Mouse (Mus musculus): ENCODE measurements around the gene Irf2bp2.

The Irf2bp2 gene

DNA sequence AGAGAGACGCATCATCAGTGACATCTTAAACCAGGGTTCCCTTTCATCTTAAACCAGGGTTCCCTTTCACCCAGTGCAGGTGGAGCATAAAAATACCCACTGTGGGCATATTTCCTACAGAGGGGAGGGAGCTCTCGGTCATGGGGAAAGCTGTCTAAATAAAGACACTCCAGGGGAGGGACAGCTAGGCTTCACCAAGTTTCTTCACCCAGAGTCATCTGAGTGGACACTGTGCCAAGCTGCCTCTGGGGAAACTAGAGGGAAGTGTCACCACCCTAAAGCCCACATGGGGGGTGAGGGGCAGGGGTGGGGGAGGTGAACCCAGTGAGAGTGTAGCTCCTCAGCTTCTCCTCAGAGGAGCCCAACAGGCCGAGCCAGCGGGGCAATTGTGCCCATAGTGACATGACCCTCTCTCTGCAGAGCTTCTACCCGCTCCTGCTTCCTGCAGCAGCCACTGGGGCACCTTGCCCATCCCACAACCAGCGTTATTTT is 27.8 kb downstream of the Irf2bp2 start:
- DNase-seq = no peak

DNA sequence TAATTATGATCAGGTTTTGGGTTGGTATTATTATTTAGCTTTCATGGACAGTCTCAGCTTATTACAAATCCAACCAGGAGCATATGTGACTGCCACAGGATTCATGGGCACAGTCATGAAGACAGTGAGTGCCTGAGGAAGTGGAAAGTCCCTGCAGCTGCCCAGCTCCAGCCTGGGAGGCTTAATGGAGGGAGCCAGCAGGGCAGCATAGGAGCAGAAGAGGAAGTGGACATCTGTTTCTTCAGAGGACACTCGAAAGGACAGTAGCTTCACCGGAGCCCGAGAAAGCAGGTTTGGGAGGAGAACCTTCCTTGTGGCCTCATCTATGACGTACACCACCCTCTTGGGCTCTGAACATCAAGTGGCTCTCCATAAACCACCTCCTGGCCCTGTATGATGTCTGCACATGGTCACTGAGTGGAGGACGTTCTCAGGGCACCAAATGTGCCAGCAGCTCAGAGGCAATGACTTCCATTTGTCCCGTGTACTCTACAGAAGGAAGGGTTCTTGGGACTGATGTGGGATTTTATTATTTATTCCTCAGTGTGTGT is 28.5 kb downstream of the Irf2bp2 start:
- no peak for DNase-seq

DNA sequence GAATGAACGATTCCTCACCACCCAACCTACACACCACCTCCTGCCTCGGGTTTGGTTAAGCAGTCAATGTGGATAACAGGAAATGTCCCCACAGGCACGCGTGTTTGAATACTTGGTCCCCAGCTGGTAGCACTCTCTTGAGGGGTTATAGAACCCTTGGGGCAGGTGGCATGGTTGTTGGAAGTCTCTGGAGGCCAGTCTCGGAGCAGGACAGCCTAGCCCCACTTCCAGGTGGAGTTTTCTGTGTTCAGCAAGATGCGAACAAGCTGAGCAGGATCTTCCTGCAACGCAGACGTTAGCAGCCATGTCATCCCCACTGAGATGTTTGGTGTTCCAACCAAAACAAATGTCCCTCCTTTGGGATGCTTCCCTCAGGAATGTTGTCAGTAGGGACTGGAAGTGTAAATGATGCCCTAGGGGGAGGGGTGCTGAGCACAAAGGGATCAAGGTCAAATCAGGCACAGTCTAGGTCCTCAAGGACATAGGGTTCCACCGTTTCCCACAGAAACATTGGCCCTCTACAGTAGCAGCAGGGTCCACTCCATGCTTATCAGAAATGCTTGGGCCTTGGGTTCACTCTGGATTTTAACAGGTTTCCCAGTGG is 29.1 kb downstream of the Irf2bp2 start:
- no peak for DNase-seq

DNA sequence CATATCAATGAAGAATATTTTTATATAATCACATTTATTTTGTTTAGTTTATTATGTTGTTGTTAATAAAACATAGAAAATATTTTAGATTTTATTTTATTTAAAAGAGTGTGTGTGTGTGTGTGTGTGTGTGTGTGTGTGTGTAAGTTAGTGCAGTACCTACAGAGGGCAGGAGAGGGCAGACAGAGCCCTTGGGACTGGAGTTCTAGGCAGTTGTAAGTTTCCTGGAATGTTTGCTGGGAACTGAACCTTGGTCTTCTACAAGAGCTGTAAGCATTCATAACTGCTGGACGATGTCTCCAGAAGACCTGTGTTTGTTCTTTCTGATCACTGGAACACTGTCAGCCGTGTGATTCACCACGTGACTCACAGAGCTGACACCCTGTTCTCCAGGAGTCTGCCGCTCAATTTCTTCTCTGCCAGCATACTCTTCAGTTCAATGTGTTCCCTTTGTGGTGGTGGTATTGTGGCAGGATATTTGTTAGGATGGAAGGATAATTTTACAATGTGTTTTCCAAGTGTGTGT is 32.4 kb downstream of the Irf2bp2 start:
- DNase-seq = no peak

DNA sequence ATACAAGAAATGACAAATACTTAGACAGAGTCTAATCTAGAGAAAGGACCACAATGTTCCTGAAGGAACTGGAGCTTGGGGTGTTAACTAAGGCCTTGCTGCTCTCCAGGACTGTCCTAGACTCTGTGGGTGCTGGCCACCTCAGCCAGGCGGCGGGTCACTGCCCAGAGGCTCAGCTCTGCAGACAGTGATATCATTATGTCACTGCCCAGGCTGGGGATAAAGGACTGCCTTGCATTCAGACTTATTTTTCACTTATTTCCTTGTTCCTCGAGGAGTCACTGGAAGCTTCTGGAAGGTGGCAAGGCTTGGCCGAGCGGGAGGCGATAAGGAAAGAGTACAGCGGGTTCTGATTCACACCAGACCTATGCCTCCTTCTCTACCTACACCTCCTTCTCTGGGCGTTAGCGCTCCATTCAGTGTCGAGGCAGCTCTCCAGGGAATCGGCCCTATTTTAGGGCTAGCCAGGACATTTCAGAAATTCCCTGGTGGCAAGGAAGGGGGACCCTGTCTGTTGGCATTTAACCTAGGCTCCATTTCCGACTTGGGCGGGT is 35.3 kb downstream of the Irf2bp2 start:
- DNase-seq = no peak

DNA sequence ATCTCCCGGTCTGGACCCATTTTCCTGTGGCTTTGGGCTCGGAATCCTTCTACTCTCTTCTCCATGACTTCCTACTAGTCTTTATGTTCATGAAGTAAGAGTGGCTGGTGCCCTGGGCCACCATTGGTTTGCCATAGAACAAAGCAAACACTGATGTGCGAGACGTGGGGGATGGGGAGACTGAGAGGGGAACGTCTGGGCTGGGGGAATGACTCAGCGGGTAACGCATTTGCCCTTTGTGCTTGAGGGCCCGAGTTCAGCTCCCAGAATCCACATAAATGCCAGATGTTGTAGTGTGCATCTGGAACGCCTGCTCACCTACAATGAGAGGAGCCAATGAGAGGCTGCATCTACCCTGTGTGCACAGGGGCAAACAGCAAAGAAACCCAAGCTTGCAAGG is 36.4 kb downstream of the Irf2bp2 start:
- no peak for DNase-seq

DNA sequence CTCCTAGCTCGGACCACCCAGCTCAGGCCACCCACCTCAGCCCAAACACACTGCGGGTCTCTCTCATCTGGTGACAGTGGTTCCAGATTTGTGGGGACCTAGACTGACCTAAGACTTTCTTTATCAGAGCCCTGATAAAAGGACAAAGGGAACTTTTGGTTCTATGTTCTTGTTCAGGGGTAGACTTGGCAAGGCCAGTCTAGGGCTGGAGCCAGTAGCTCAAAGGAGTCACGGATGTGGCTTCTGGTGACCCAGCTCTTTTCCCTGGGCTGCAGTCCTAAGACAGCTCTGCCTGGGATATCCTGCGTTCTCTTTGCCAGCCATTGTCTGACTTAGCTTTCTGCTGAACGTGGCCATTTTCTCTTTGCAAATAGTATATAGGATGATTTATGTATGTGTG is 37.1 kb downstream of the Irf2bp2 start:
- DNase-seq = no peak

DNA sequence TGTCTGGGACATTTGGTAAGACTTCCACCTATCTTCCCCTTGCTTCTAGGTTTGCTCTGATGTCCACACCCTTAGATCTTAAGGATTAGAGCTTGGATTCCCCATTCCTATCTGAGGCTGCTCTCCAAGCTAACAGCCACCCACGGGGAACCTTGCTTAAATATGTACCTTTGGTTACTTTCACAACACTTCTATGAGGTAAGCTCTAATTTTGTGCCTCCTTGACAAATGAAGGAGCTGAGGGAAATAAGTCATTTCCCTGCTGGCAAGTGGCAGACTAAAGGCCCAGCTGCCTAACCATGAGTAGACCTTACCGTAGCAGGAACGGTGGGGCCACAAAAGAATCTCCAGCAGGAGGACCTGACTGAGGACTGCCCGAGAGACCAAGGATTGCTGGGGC is 39.0 kb downstream of the Irf2bp2 start:
- DNase-seq = no peak

DNA sequence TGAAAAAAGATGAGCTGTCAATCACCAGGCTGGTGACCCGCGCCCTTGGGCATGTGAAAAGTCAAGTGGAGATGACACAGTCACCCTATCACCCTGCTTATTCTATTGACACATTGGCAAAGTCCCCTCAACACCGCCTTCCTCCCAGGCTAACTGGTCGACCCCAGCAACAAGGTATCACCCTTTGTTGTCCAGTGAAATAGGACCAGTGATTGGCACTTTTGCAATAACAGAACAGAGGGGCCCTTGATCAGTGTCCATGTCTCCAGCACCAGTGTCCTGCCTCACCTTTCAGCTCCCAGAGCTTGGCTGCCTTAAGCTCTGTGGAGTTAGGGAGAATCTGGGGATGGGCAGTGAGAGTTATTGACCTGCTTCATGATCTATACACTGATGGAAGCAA is 41.9 kb downstream of the Irf2bp2 start:
- no peak for DNase-seq

DNA sequence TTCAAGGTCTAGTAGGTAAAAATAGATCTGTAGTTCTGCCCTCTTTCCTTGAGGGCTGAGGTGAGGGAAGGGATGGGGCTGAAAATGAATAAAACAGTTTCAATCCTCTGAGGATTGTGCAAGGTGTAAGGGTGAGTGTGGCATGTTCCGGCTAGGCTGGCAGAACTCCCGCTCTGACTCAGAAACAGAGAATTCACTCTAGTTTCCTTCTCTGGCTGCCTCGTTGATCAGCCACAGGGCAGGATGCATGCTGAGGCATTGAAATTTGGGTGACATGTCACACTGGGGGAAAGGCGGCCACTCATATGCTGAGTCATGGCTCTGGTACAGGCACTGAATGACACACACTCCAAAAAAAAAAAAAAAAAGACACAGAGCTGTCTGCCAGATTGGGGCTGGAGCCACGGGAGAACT is 42.8 kb downstream of the Irf2bp2 start:
- DNase-seq = peak; percentile 47

DNA sequence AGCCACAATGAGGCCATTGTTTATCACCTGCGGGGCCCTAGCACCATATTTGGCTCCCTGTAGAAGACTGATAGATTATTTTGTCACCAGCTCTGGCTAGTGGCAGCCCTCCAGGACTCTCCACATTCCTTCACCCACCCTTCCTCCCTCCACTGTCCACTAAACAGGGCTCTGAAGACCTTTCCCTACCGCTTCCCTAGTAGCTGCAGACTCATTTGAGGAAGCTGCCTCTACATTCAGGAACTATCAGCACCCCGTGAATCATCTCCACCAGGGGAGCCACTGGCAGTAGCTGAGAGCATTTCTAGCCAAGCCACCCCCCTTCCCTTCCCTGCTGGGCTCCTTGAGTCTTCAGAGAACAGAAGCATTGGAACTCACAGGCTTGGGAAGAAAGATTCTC is 45.9 kb downstream of the Irf2bp2 start:
- no peak for DNase-seq

DNA sequence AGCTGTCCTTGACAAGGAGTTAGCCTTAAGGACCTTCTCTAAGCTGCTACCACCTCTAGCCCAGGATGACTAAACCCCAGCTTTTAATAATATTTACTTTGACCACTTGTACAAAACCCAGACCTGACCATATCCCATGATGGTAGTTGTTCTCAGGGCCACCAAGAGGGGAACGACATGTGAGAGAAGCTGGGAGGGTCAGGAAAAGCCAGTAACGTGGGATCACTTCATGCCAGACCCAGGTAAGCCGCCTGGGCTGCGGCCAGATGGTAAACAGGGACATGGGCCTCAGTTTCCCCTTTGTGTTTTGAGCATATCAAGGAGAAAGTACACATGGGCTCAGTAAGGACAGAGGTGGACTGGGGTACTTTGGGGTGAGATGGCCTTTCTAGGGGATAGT is 46.4 kb downstream of the Irf2bp2 start:
- no peak for DNase-seq

DNA sequence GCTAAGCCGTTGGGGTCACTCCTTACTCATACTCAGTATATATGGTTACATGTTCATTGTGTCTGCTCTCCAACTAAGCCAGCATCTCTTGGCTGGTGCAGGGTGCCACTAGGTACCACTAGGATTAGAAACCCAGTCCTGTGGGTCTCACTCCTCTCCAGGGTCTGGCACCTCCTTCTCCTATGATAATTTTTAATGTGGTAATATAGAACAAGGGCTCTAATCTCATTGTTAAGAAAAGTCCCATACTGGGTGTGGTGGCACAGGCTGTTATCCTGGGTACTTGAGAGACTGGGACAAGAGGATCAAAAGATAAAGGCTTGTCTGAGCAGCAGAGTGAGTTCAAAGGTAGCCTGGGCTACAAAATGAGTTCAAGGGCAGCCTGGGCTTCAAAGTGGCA is 47.3 kb downstream of the Irf2bp2 start:
- DNase-seq = no peak

DNA sequence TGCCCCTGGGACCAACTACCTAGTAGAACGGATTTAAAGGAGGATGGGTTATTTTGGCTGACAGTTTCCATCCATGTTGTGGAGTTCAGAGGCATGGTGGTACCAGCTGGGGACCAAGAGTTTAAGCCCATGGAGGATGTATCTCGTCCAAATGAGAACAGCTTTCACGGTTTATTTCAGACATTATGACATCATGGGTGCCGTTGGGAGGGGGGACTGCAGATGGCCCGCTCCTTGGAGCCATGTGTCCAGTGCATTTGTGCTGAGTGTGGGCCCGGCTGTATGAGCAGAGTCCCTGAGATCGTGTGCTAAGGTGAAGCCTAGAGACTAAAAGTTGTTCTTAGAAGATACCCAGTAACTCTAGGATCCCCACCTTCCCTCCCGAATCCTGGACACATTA is 50.4 kb downstream of the Irf2bp2 start:
- DNase-seq = no peak

DNA sequence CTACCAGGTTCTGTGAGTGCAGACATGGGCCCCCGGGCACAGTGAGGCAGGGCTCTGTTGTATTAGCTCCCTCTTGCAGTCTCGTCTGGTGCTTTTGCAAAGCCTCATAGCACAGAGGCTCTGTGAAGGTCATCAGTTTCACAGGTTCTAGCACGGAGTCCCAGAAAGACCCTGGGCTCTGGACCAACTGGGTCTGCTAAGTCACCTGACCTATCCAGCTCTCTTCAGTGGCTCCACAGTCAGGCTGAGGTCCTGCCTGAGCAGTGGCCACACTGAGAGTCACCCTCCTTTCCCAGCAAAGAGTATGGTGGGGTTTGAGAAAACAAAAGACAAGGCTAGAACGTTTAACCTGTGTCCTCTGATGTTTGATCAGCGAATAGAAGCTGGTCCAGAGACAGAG is 51.0 kb downstream of the Irf2bp2 start:
- DNase-seq = no peak

DNA sequence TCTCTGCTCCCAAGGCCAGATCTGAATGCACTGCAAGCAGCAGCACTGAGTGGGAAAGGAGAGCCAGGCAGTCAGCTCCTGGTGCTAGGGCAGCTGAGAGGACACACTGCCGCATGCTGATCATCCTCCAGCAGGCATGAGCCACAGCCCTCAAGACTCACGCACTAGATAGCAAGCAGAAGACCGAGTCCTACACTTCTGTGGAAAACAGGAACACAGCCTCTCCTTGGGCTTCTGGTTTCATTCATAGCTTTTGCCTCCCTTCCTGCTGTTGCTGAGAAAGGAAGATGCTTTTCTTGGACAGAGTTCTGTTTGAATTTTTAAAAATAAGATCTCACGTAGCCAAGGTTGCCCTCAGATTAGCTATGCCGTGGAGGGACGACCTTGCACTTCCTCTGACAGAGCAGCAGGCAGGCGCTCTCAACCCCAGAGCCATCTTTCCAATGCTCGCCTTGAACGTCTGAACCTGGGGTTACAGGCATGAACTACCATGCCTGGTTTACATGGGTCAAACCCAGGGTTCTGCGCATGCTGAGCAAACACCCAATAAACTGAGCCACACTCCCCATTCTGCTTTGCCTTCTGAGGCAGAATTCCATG is 51.6 kb downstream of the Irf2bp2 start:
- DNase-seq = no peak

DNA sequence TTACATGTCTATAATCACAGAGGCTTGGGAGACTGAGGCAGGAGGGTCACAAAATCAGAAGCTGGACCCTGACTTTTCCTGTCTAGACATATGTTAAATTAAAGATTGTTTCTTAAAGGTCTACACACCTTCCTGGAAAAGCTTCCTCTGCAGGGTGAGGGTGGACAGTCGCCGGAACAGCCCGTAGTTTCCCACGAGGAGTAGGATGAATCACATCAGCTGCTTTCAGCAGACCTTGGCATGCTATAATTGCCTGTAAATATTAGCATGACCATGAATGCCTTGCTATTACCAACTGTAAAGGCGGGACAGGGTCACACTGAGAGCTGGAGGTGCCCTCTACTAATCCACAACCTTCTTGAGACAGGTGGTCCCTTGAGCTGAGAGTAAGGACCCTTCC is 53.5 kb downstream of the Irf2bp2 start:
- DNase-seq = no peak

DNA sequence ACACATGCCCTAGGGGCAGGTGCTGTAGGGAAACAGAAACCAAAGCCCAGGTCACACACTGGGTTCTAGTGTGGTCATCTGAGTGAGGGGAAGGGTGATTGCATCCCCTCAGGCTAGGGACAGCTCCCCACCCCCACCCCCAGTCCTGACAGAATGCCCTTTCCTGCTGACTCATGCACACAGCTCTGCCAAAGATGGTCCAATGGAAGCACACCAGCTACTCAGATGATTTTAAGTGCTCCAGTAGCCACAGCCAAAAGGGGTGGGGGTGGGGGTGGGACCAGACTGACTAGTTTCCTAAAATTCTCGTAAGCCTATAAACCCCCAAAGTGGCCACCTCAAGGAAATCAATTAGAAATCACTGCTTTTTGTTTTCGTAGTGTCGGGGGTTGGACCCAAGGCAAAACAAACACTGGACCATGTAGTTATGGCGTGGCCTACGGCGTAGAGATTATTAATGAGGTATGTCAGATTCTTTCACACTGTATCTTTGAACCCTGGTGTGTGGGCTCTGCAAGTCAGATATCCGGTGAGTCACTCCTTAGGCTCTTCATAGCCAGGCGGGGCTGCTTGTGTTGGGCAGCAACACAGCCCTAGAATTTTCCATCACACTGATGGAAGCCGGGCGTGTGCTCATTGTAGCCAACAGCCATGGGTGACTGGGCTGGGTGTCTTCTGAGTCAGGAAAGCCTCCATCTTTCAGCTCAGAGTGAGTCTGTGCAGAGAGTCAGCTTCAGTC is 54.3 kb downstream of the Irf2bp2 start:
- DNase-seq = peak; percentile 53

DNA sequence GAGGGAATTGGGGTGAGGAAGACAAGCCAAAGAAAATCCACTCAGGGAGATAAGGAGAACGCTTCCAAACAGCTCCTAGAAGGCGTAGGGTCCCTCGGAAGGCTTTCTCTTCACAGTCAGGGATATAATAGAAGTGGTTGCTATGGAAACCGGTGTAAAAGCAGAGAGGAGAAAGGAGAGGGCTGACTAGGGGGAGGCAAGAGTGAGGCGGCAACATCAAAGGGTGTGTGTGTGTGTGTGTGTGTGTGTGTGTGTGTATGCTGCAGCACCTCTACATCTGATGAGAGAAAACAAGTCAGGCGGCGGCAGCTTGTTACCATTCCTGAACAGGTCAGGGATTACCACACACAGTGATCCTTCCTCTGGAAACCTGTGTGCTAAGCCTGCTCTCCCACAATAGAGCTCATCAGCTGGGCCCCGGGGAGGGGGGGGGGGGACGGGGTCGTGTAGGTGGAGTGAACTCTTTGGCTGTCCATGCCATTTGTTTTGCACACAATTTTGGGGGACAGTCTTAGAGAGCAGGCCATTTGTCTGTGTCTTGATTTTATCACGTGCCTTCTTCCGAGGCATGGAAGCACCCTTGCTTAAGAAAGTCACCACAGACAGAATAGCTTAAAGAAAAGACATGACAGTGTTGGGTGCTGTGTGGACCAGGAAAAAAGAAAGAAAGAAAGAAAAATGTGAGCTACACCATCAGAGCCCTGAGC is 55.0 kb downstream of the Irf2bp2 start:
- no peak for DNase-seq
